9 mouse cellular contexts compared by ENCODE assay signal in genomic region chr2:52623921-52624404, GRCm38 (mm10). TPM values are rescaled to one million over a fixed set of nuclear protein-coding genes. Genes with fewer than 3 reads are reported as not detected.
DNase-seq lines count a peak whose midpoint lies in the region; ATAC-seq and TF ChIP-seq lines count a peak whose summit lies in the region.
"Had no signal": no experiment of that assay in that cellular context is flagged by ENCODE, and none has a peak within 500 bp of the region (broad histone marks: within the 10 kb centered on the region; RNA-seq: fewer than 3 reads in every experiment).

No protein-coding gene starts in this region.

- H3K4me2 ChIP-seq in forebrain, embryonic 11.5 days (ENCODE audit: low read depth, low read length, severe bottlenecking): no peak overlapping the region
- no peak overlapping the region for H3K4me2 ChIP-seq in heart, embryonic 14.5 days (ENCODE audit: low read length)
- no peak overlapping the region for H3K4me2 ChIP-seq in midbrain, embryonic 16.5 days (ENCODE audit: low read length)

- no peaks in the 10 kb centered on the region for H3K36me3 ChIP-seq in forebrain, embryonic 11.5 days (ENCODE audit: control insufficient read depth, insufficient read depth, low read length)
- H3K36me3 ChIP-seq in heart, embryonic 14.5 days (ENCODE audit: control insufficient read depth, insufficient read depth, low read length): no peaks in the 10 kb centered on the region
- H3K36me3 ChIP-seq in midbrain, embryonic 16.5 days (ENCODE audit: control insufficient read depth, insufficient read depth, low read length): no peaks in the 10 kb centered on the region

- no peak for DNase-seq in left cerebral cortex, adult 2 months (ENCODE audit: extremely low spot score in 1 of 2, low spot score in 2 of 2)
- DNase-seq in left cerebral cortex, postnatal 10 days (ENCODE audit: extremely low spot score in 1 of 2, low spot score in 2 of 2): no peak
- peak; percentile 55 for DNase-seq in forebrain, embryonic 11.5 days (ENCODE audit: low spot score)
- no peak for DNase-seq in adrenal gland, postnatal 36 days
- no peak for DNase-seq in layer of hippocampus, adult 2 months (ENCODE audit: low spot score in 2 of 2)
- no peak for DNase-seq in adrenal gland, adult (ENCODE audit: inconsistent age in 2 of 2, low spot score in 1 of 2)

- no peak for TF ChIP-seq CTCF in left cerebral cortex, adult 2 months (IDR thresholded peaks at IDR 0.05)
- no peak for TF ChIP-seq CTCF in layer of hippocampus, adult 2 months (conservative IDR thresholded peaks at IDR 0.05)

- no peak overlapping the region for H3K9ac ChIP-seq in forebrain, embryonic 11.5 days (ENCODE audit: low read length)
- H3K9ac ChIP-seq in heart, embryonic 14.5 days (ENCODE audit: low read length): peak overlapping the region; percentile 17; the same call in 1 of the 2 replicates
- H3K9ac ChIP-seq in midbrain, embryonic 16.5 days (ENCODE audit: low read depth, low read length): no peak overlapping the region

- no peaks in the 10 kb centered on the region; the same call in 1 of the 2 replicates for H3K4me1 ChIP-seq in forebrain, embryonic 11.5 days (replicated peaks; ENCODE audit: control insufficient read depth, insufficient read depth, low read length)
- H3K4me1 ChIP-seq in heart, embryonic 14.5 days (ENCODE audit: control insufficient read depth in 2 of 2, insufficient read depth in 2 of 2, low read length in 2 of 2): peaks cover 13 to 19% of the 10 kb centered on the region in 2 experiments
- peaks cover 4% of the 10 kb centered on the region; the same call in 1 of the 2 replicates for H3K4me1 ChIP-seq in midbrain, embryonic 16.5 days (ENCODE audit: control insufficient read depth, insufficient read depth, low read length)

- WGBS in forebrain, embryonic 11.5 days: 29% methylated on average over 7 of the region's 7 CpGs
- WGBS in heart, embryonic 14.5 days: 29% methylated on average over 7 of the region's 7 CpGs
- 26% methylated on average over 7 of the region's 7 CpGs for WGBS in midbrain, embryonic 16.5 days

- H3K27ac ChIP-seq in left cerebral cortex, adult 2 months: peak overlapping the region; percentile 20
- no peak overlapping the region for H3K27ac ChIP-seq in forebrain, embryonic 11.5 days (ENCODE audit: low read depth, low read length)
- H3K27ac ChIP-seq in heart, embryonic 14.5 days (replicated peaks in 1 of 2; ENCODE audit: control insufficient read depth in 1 of 2, insufficient read depth in 1 of 2, low read depth in 2 of 2, low read length in 2 of 2): peak overlapping the region; percentile 71 to 73
- peak overlapping the region; percentile 59 for H3K27ac ChIP-seq in midbrain, embryonic 16.5 days (ENCODE audit: low read length)
- no peak overlapping the region for H3K27ac ChIP-seq in layer of hippocampus, adult 2 months

- no peaks in the 10 kb centered on the region for H3K27me3 ChIP-seq in forebrain, embryonic 11.5 days (ENCODE audit: control insufficient read depth, insufficient read depth, low read length)
- no peaks in the 10 kb centered on the region for H3K27me3 ChIP-seq in heart, embryonic 14.5 days (ENCODE audit: control insufficient read depth, insufficient read depth, low read length)
- no peaks in the 10 kb centered on the region for H3K27me3 ChIP-seq in midbrain, embryonic 16.5 days (ENCODE audit: control insufficient read depth, insufficient read depth, low read depth, low read length)

- no peaks in the 10 kb centered on the region for H3K9me3 ChIP-seq in forebrain, embryonic 11.5 days (ENCODE audit: control insufficient read depth, low read length)
- no peaks in the 10 kb centered on the region for H3K9me3 ChIP-seq in heart, embryonic 14.5 days (ENCODE audit: control insufficient read depth, low read length)
- H3K9me3 ChIP-seq in midbrain, embryonic 16.5 days (replicated peaks; ENCODE audit: control insufficient read depth, low read length, poor library complexity, severe bottlenecking): no peaks in the 10 kb centered on the region

- ATAC-seq in forebrain, embryonic 11.5 days (replicated peaks; ENCODE audit: low FRiP score): peak; percentile 73
- ATAC-seq in heart, embryonic 14.5 days (ENCODE audit: insufficient number of reproducible peaks, insufficient read depth, low FRiP score, low read depth): no peak
- peak; percentile 85 for ATAC-seq in midbrain, embryonic 16.5 days

- H3K4me3 ChIP-seq in left cerebral cortex, adult 2 months: no peak overlapping the region
- no peak overlapping the region for H3K4me3 ChIP-seq in forebrain, embryonic 11.5 days (ENCODE audit: low read depth, low read length)
- no peak overlapping the region for H3K4me3 ChIP-seq in heart, embryonic 14.5 days (ENCODE audit: control insufficient read depth in 1 of 2, insufficient read depth in 1 of 2, low read depth in 1 of 2, low read length in 2 of 2)
- no peak overlapping the region for H3K4me3 ChIP-seq in midbrain, embryonic 16.5 days (ENCODE audit: low read depth, low read length)
- H3K4me3 ChIP-seq in layer of hippocampus, adult 2 months: no peak overlapping the region
- H3K4me3 ChIP-seq: erythroblast, embryonic 14.5 days had no signal

- intact Hi-C loops in left cerebral cortex, adult 2 months (cut with DNase I): loop anchor here (2.0 to 10.0 kb wide), 2 partner anchors 119 to 461 kb away; partner anchors contain the start of gene Stam2
- intact Hi-C loops in left cerebral cortex, postnatal 10 days (cut with DNase I): no loop called here

RNA-seq across cellular contexts. Expression of gene Cacnb4, which starts 52.7 kb away (rescaled TPM):
- total RNA-seq in left cerebral cortex, adult 2 months (2021): 100 to 1,000 TPM; 166 to 176 TPM
- 100 to 1,000 TPM in 1 of 2 experiments, 10 to 100 TPM in 1; 94.0 to 102 TPM for total RNA-seq in left cerebral cortex, postnatal 10 days (2021)
- 2.6 and 3.5 TPM in 2 replicates for polyA plus RNA-seq in forebrain, embryonic 11.5 days (2014; fragmentation: Nextera tagmentation; extraction: Ambion mirVana)
- 0.43 and 0.49 TPM in 2 replicates for polyA plus RNA-seq in heart, embryonic 14.5 days (2014; fragmentation: Nextera tagmentation; extraction: Ambion mirVana)
- polyA plus RNA-seq in midbrain, embryonic 16.5 days (2015; fragmentation: Nextera tagmentation; extraction: Ambion mirVana): 14.7 and 15.6 TPM in 2 replicates
- total RNA-seq in adrenal gland, postnatal 36 days (2021): under 1 TPM; 0.17 to 0.20 TPM
- total RNA-seq in layer of hippocampus, adult 2 months (2021): 10 to 100 TPM; 69.7 to 81.2 TPM
- polyA plus RNA-seq: erythroblast, embryonic 14.5 days had no signal

Comparison
In these comparisons a context has a peak if more than half of its experiments do, and no peak if none do; other contexts are left out.
1. H3K27ac ChIP-seq: peak in left cerebral cortex, adult 2 months (single experiment), heart, embryonic 14.5 days (2 of 2) and midbrain, embryonic 16.5 days (single experiment); none in forebrain, embryonic 11.5 days (single experiment) and layer of hippocampus, adult 2 months (single experiment).
2. RNA of gene Cacnb4, which starts 52.7 kb away (total RNA-seq): 166 to 176 TPM in left cerebral cortex, adult 2 months, 94.0 to 102 TPM in left cerebral cortex, postnatal 10 days and 69.7 to 81.2 TPM in layer of hippocampus, adult 2 months; 0.17 to 0.20 TPM in adrenal gland, postnatal 36 days; every median in the first group is over 10 times any median in the second.